Mouse (Mus musculus) kidney, adult 11 months (tissue): ENCODE measurements at regions not wholly inside any gene's neighbourhood (a gene's known extent, or its start where the extent isn't known, plus 50 kb on each side); places are given as distances from the start of the nearest gene placed in this dataset.
"Not testable (repeated sequence)": the region's sequence is repeated elsewhere in the genome, so short reads cannot be mapped to it uniquely, and the experiment has no call there.

ENCODE experiments used
- DNase-seq: peaks from one replicate; pipeline ENCODE4 v3.0.0; 2022

DNA sequence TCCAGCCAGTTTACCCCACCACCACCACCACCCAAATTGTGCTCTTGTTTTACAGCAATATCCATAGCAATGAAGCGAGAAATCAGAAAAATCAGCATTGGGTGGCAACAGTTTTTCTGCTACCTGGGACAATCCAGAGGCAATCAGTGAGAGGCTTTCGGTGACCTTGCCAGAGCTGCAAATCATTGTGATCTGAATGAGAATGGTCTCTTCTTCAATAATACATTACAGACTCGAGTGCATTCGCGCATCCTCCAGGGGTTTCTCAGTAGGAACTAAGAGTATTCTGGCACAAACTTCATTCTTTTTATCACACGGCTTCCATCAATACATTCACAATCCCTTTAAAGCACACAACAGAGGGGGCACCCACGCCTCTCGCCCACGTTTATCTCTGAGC is 91.2 kb downstream of the Srek1 start:
- DNase-seq: no peak

GRCm38 (mm10) chr13:103680740-103681139 is 93.7 kb downstream of the Srek1 start:
- DNase-seq: no peak

GRCm38 (mm10) chr13:103680052-103680451 is 94.4 kb downstream of the Srek1 start:
- no peak for DNase-seq

- DNase-seq: no peak
These were observed 97.6 kb downstream of the Srek1 start for GRCm38 (mm10) chr13:103676831-103677230.

DNA sequence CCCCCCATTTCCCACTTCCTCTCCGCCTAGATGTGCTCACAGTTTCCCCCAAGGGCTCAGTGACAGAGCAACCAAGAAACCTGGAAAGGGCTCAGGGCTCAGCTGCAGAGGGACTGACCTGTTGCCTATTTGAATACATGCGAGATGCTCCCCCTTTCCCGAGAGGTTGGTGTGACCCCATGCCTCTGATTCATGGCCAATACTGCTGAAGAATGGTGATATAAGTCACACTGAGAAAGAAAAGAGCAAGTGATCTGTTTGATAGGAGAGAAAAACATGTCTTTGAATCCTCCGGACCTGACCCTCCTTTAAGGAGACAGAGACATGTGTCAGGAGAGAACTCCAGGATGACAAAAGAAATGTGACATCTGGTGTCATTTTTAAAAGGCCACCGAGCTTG is 98.2 kb downstream of the Srek1 start:
- no peak for DNase-seq

DNA sequence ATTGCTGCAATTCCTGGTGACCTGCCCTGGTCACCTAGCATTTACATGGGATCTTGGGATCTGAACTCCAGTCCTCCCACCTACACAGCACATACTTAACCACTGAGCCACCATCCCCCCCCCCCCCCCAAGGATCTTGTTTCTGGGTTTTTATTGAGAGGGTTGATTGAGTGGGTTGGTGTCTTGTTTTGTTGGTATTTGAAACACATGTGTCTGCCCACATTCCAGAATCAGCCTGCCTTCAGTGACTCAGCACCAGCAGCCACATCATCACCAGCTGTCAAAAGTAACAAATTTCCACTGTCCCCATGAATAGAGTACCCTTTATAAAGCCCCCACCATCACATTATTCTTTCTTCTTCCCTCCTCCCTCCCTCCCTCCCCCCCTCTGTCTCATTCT is 103.8 kb downstream of the Srek1 start:
- DNase-seq: no peak

GRCm38 (mm10) chr13:103669856-103670255 is 104.6 kb downstream of the Srek1 start:
- DNase-seq: no peak

- DNase-seq: no peak
These were observed 106.7 kb downstream of the Srek1 start for GRCm38 (mm10) chr13:103667749-103668148.

GRCm38 (mm10) chr13:103660248-103660996 is 114.0 kb downstream of the Srek1 start:
- DNase-seq: no peak

- DNase-seq: no peak
These were observed 118.4 kb downstream of the Srek1 start for GRCm38 (mm10) chr13:103655966-103656365.

GRCm38 (mm10) chr13:103653216-103653615 is 121.2 kb downstream of the Srek1 start:
- no peak for DNase-seq

DNA sequence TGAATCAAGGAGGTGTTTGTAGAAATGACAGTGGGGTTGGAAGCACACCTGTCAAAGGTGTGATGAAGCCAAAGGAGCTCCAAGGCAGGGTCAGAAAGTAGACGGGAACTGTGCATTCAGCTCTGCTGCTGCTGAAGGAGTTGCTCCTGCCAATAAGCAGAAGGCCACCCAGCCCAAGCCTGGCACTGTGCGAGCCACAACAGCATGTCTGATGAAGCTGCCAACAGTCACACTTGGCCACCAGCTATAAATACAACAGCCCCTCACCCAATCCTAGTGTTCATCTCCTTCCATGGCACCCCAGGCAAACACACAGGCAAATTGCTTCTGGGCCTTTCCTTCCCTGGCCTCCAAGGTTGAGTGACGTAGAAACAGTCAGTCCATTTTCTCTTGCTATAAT is 125.0 kb downstream of the Srek1 start:
- no peak for DNase-seq

GRCm38 (mm10) chr13:103648016-103648415 is 126.4 kb downstream of the Srek1 start:
- DNase-seq: no peak

- no peak for DNase-seq
These were observed 128.4 kb downstream of the Srek1 start for GRCm38 (mm10) chr13:103646035-103646434.

- DNase-seq: peak; percentile 45
These were observed 130.2 kb downstream of the Srek1 start for GRCm38 (mm10) chr13:103643993-103644722.

GRCm38 (mm10) chr13:103643486-103643885 is 130.9 kb downstream of the Srek1 start:
- DNase-seq: no peak

- no peak for DNase-seq
These were observed 131.6 kb downstream of the Srek1 start for GRCm38 (mm10) chr13:103642542-103643375.

DNA sequence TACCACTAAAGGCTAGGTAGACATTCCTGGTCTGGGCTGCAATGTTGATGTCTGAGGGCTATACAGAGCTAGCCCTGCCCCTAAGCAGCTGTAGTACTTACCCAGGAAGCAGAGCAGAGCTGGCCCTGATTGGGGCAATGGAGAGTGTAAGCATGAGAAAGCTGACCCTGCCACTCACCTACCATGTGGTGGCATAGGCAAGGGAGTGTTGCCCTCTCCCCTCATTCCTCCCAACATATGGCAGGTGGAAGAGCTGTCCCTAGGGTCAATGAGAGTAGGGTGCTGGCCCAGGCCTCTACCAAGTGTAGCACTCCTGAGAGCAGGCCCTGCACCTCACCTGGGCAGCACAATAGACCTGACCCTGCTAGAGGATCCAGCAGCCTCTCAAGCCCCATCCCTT is 136.4 kb downstream of the Srek1 start:
- DNase-seq: no peak

DNA sequence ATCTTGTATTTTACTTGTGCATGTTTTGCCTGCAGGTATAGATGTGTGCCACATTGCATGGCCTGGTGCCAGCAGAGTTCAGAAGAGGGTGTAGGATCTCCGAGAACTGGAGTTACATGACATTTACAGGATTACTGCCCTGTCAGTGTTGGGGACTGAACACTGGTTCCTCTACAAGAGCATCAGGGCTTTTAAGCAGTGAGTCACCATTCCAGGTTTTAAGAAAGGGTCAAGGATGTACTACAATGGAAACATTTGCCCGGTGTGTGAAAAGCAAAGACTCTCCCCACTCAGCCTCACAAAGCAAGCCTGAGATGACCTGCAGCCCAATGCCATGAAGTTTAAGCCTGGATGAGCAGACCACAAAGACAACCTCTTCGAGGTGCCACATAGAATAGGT is 137.0 kb downstream of the Srek1 start:
- no peak for DNase-seq

DNA sequence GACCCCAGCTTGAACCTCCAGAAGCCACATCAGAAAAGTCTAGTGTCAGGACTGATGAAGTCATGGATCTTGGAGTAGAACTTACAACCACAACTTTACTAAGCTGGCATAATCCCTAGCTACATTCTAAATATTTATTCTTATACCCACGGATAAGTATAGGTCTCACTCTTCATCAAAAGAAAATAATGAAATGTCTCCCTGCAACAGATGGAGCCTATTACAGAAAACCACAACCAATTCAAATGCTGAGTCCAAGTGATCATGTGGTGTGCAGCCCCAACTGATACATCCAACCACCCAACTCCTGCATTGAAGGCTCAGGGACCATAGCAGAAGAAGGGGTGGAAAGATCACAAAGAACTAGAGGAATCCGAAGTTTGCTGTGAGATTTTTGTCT is 137.8 kb downstream of the Srek1 start:
- DNase-seq: no peak

DNA sequence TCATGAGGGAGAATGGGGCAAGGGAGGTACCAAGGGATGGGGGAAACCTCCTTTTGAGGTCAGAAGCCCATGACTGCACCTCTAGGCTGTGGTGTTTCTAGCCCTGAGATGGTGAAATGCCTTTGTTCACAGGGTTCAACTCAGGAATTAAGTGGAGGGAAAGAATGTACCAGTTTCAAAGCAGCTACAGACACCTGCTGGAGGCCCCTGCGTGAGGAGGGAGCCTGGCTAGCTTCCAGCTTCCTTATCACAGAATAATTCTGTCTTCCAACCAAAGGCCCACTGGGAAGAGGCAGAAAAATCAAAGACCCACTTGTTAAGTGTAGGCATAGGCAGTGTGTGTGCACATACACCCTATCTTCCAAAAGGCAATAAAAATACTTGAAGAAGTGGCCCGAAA is 150.6 kb downstream of the Srek1 start:
- DNase-seq: no peak

GRCm38 (mm10) chr13:103623319-103623718 is 151.1 kb downstream of the Srek1 start:
- DNase-seq: no peak

- DNase-seq: no peak
These were observed 152.1 kb downstream of the Srek1 start for GRCm38 (mm10) chr13:103622324-103622723.

GRCm38 (mm10) chr13:103620958-103621357 is 153.4 kb downstream of the Srek1 start:
- DNase-seq: not testable (repeated sequence)
